Mouse (Mus musculus) hindbrain, embryonic 10.5 days (tissue): ENCODE data around the gene Stim1. TPM values are rescaled to one million over a fixed set of nuclear protein-coding genes. Genes with fewer than 3 reads are reported as not detected.
"Not testable (repeated sequence)": the region's sequence is repeated elsewhere in the genome, so short reads cannot be mapped to it uniquely, and the experiment has no call there.

Source experiments
- DNase-seq: peaks from one replicate; pipeline ENCODE4 v3.0.0-alpha.2; 2017; ENCODE audit warnings: low spot score
- H3K27ac ChIP-seq: fragments of 300-500 bp; sonication (generic); 2 replicates; pipeline ENCODE4 v1.5.1; 2016; ENCODE audit warnings: mild to moderate bottlenecking, moderate library complexity
- H3K27me3 ChIP-seq: fragments of 300-500 bp; sonication (generic); 2 replicates; pipeline ENCODE4 v1.6.1; 2016; ENCODE audit warnings: mild to moderate bottlenecking; ENCODE audit not compliant: poor library complexity, insufficient read depth, severe bottlenecking
- H3K36me3 ChIP-seq: fragments of 300-500 bp; sonication (generic); 2 replicates; pipeline ENCODE4 v1.6.1; 2016; ENCODE audit warnings: mild to moderate bottlenecking, moderate library complexity
- H3K4me1 ChIP-seq: fragments of 300-500 bp; sonication (generic); replicated peaks from 2 replicates; pipeline ENCODE4 v1.6.1; 2016; ENCODE audit warnings: mild to moderate bottlenecking
- H3K4me3 ChIP-seq: fragments of 300-500 bp; sonication (generic); 2 replicates; pipeline ENCODE4 v1.5.1; 2016; ENCODE audit warnings: mild to moderate bottlenecking, moderate library complexity
- H3K9me3 ChIP-seq: fragments of 300-500 bp; sonication (generic); 2 replicates; pipeline ENCODE4 v1.6.1; 2016; ENCODE audit warnings: mild to moderate bottlenecking, moderate library complexity
- WGBS: fragments of 180-500 bp; shearing (Covaris S2); methylation state at CpG from one replicate; pipeline ENCODE4 v1.1.7; 2016; 5-methylcytosine and 5-hydroxymethylcytosine counted together
- polyA plus RNA-seq: library from polyadenylated mRNA; unstranded; fragments of >200 nt; fragmentation: Nextera tagmentation; extraction: Ambion mirVana; gene quantifications from 2 replicates; pipeline ENCODE4 v1.2.1, GENCODE M21; 2016

Stim1 gene
- polyA plus RNA-seq, 1 experiment from 2014 or later, result 8.9 TPM

DNA sequence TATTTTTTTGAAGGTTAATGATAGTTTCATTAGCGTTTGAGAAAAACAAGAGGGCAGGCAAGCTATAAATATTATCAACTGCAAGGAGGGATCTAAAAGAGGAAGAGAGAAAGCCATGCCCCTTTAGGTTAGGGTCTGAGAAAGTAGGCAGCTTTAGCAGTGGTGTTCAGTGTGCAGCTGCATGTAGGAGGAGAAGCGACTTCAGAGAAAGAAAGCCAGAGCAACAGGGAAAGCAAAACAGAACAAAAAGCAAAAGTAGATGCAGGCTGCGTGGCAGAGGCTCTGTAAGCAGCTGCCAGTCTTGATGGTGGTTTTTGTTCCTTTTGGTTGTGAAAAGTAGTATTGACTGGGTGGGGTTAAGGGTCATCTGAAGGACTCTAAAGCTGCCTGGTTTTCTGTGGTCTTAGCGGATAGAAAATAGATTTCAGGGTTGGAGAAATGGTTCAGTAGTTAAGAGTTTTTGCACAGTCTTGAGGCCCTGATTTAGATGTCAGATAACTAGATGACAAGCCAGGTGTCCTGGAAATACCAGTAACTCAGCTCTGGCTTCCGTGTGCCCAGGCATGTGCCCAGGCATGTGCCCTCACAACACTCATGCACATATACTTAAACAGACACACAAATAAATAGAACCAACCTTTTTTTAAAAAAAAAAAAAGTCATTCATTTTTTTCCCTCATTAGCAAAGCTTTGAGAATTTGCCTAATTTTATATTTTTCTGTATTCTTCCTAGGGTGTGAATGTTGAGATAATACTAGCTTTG lies 191.2 kb downstream of the Stim1 start:
- 77% methylated on average over 5 of the region's 5 CpGs for WGBS
- no peaks in the 10 kb centered on the region for H3K9me3 ChIP-seq
- H3K36me3 ChIP-seq, result peaks cover 99% of the 10 kb centered on the region
- H3K27ac ChIP-seq, result no peak overlapping the region
- no peak for DNase-seq
- no peaks in the 10 kb centered on the region for H3K27me3 ChIP-seq
- no peak overlapping the region for H3K4me3 ChIP-seq
- H3K4me1 ChIP-seq, result no peaks in the 10 kb centered on the region

DNA sequence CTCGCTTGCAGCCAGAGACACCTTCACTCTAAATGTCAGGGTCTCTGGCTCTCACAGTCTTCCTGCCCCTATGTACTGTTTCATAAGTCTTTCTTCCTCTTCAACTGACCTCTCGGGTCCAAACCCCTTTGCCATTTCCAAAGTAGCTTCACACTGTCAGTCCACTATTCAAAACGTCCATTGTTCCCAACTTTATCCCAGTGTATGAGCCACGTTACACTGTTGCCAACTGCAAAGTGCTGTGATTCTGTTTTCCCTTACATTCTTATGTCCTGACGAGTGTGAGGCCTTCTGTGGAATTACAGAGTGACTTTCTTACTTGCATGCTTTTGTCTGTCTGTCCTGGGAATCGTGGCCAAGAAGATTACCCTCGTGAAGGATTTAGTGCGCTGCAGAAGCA lies 200.0 kb downstream of the Stim1 start:
- DNase-seq, result no peak
- H3K9me3 ChIP-seq, result no peaks in the 10 kb centered on the region
- no peak overlapping the region for H3K4me3 ChIP-seq
- no peaks in the 10 kb centered on the region for H3K27me3 ChIP-seq
- H3K27ac ChIP-seq, result no peak overlapping the region
- no peaks in the 10 kb centered on the region for H3K4me1 ChIP-seq
- WGBS, result 91% methylated on average over 8 of the region's 8 CpGs
- peaks cover 87% of the 10 kb centered on the region for H3K36me3 ChIP-seq

DNA sequence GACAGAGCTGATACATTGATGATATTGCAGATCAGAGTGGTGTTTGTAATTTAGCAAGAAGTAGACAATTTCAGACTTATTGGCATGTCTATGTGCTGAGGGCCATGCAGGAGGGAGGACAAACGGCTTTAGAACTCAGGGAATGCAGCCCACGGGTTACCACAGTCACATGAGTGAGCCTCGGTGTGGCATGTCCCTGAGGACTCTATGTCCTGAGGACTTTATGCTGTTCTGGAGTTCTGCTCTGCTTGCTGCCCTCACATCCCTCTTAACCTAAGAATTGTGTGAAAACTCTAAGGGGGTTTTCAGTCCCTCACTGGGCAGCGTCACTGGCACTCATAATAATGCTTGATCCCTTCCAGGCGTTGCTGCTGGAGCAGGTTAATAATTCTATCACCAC lies 205.1 kb downstream of the Stim1 start:
- Histone ChIP-seq H3K4me3 (no peak overlapping the region), H3K27me3 (no peaks in the 10 kb centered on the region), H3K9me3 (no peaks in the 10 kb centered on the region), H3K36me3 (peaks cover 46% of the 10 kb centered on the region), H3K27ac (no peak overlapping the region), H3K4me1 (no peaks in the 10 kb centered on the region)
- DNase-seq, result no peak
- WGBS, result 76% methylated on average over 5 of the region's 5 CpGs

DNA sequence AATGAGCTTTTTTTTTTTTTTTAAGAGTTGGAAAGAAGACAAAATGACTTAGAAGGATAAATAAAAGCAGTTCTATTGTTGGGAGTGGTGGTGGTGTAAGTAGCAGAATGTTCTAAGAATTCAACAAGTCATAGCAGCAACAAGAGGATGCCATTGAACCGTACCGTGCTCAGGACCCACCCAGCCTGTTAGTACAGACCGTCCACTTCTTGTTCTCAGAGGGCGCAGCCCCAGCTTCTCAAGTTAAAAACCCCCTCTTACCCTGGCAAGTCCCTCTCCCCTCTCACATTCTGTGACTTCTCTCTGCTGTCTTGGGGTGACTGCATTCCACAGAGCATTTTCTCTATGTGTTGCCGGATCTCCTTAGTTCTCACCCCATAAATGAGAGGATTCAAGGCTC lies 209.0 kb downstream of the Stim1 start:
- H3K9me3 ChIP-seq, result no peaks in the 10 kb centered on the region
- no peak overlapping the region for H3K27ac ChIP-seq
- no peaks in the 10 kb centered on the region for H3K4me1 ChIP-seq
- H3K27me3 ChIP-seq, result no peaks in the 10 kb centered on the region
- 92% methylated on average over 5 of the region's 5 CpGs for WGBS
- H3K36me3 ChIP-seq, result peaks cover 9% of the 10 kb centered on the region
- H3K4me3 ChIP-seq, result no peak overlapping the region
- DNase-seq, result no peak

DNA sequence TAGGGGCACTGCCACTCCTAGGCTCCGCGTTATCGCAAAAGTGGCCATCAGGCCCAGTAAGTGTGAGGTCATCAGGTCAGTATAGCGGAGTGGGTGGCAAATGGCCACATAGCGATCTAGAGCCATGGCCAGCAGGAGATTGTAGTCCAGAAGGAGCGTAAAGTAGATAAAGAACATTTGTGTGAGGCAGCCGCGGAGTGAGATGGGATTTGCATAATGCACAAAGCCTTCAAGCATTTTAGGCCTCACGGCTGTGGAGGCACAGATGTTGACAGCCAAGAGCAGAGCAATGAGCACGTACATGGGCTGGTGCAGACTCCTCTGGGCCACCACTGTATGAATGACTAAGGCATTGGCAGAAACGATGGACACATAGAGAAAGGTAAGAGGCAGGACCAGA lies 209.8 kb downstream of the Stim1 start:
- no peak for DNase-seq
- H3K27me3 ChIP-seq, result no peaks in the 10 kb centered on the region
- no peak overlapping the region for H3K4me3 ChIP-seq
- H3K36me3 ChIP-seq, result peaks cover 9% of the 10 kb centered on the region
- WGBS, result 77% methylated on average over 11 of the region's 11 CpGs
- H3K4me1 ChIP-seq, result no peaks in the 10 kb centered on the region
- H3K27ac ChIP-seq, result no peak overlapping the region
- H3K9me3 ChIP-seq, result no peaks in the 10 kb centered on the region

DNA sequence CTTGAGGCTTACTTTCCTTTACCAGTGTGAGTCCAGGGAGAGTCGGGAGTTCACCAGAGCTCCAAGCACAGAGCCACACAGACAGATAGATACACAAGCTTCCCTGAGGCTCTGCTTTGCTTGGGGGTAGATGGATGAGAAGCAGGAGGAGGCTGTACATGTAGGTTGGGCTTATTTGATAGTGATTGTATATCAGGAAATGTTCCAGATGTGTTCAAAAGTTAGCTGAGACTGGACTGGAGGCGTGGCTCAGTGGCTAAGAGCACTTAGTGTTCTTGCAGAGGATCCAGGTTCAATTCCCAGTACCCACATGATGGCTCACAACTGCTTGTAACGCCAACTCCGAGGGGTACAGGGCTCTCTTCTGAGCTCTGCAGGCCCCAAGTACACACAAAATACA lies 210.8 kb downstream of the Stim1 start:
- no peaks in the 10 kb centered on the region for H3K27me3 ChIP-seq
- no peak overlapping the region for H3K27ac ChIP-seq
- DNase-seq, result no peak
- H3K9me3 ChIP-seq, result no peaks in the 10 kb centered on the region
- H3K4me3 ChIP-seq, result no peak overlapping the region
- H3K36me3 ChIP-seq, result peaks cover 9% of the 10 kb centered on the region
- H3K4me1 ChIP-seq, result no peaks in the 10 kb centered on the region
- 90% methylated on average over 4 of the region's 4 CpGs for WGBS

DNA sequence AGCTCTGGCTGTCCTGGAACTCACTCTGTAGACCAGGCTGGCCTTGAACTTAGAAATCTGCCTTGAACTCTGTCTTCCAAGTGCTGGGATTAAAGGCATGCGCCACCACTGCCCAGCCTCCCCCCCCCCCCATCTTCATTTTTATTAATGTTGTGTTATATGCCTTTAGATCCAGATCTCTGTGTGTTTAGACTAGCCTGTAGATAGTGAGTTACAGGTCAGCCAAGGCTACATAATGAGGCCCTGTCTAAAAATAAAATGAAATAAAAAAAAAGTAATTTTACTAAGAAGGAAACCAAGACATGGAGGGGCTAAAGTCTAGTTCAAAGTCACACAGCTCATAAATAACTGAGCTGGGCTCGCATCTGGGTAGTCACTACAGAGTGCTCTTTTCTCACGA lies 211.3 kb downstream of the Stim1 start:
- Histone ChIP-seq H3K36me3 (peaks cover 9% of the 10 kb centered on the region), H3K9me3 (no peaks in the 10 kb centered on the region), H3K4me3 (no peak overlapping the region), H3K4me1 (no peaks in the 10 kb centered on the region), H3K27me3 (no peaks in the 10 kb centered on the region), H3K27ac (no peak overlapping the region)
- 88% methylated on average over 3 of the region's 3 CpGs for WGBS
- DNase-seq, result no peak

DNA sequence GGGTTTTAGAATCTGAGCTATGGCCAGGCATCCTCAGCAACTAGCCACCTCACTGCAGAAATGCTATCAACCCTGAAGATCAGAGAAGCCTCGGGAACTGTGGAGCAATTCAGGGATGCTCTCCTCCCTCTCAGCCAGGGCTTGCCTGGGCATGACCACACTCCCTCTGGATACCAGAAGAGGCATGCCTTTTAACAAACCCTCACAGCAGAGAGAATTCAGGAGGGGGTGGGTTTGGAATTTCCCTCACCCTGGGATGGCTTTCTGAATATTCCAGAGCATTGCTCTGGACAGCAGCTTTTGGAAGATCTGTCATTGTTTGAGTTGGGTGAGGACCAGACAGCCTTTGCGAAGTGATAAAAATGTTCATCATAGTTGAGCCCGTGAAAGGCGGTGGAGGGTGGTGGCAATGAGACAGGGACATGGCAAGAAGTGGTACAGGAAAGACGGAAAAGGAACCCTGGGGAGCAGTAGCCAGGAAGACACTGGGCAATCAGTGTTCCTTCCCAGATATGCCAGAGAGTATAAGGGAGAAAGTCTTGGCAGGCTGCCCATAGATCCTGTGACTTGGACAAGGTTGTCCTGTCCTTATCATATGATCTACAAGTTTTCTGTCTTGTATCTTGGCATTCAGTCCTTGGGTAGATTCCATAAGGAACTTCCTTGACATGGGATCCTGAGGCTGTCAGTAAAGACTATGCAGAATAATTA lies 211.9 kb downstream of the Stim1 start:
- peaks cover 9% of the 10 kb centered on the region for H3K36me3 ChIP-seq
- no peaks in the 10 kb centered on the region for H3K9me3 ChIP-seq
- no peak overlapping the region for H3K4me3 ChIP-seq
- H3K27ac ChIP-seq, result no peak overlapping the region
- no peak for DNase-seq
- H3K27me3 ChIP-seq, result no peaks in the 10 kb centered on the region
- no peaks in the 10 kb centered on the region for H3K4me1 ChIP-seq
- WGBS, result 76% methylated on average over 5 of the region's 5 CpGs

DNA sequence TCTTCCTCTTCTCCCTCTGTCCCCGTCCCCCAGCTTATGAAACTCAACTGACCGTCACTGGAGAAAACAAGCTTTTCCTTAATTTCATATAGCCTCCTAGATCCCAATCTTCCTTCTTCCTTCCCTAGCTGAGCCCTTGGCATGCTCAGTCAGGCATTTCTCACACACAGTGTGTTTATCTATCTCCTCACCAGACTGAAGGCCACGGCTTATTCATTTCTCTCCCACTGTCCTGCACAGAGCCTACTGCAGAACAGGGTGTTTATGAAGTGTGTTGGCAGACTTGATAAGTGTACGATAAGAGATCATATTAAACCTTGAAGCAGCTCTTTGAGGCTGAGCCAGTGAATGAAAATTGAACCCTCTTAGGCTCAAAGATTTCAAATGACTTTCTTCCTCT lies 213.2 kb downstream of the Stim1 start:
- Histone ChIP-seq H3K4me3 (no peak overlapping the region), H3K9me3 (no peaks in the 10 kb centered on the region), H3K27ac (no peak overlapping the region), H3K4me1 (no peaks in the 10 kb centered on the region), H3K27me3 (no peaks in the 10 kb centered on the region), H3K36me3 (peaks cover 9% of the 10 kb centered on the region)
- DNase-seq, result no peak
- 90% methylated on average over 4 of the region's 4 CpGs for WGBS

DNA sequence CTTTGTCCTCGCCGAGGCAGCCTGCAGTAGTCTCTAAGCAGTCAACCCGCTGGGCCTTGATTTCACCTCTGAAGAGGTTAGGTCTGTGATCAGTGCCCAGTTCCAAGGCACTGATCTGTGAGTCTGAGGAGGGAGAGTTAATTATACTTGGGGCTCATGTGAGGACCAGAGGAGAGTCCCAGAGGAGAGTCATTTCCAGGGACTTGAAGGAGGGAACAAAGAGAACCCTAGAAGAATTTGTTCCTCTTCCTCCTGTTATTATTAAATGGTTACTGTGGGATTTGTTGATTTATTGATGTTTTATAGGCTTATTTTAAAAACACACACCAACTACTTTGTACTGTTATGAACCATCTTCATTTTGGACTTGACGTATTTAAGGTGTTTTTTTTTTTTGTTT lies 214.0 kb downstream of the Stim1 start, which contains the start of gene Olfr543:
Olfr543 (minus strand) TSS at position 101 of the 400 bp plus-strand sequence.
- Histone ChIP-seq H3K36me3 (peaks cover 9% of the 10 kb centered on the region), H3K9me3 (no peaks in the 10 kb centered on the region), H3K4me3 (no peak within 1 kb of the TSS), H3K27ac (no peak within 1 kb of the TSS), H3K27me3 (no peaks in the 10 kb centered on the region), H3K4me1 (no peaks in the 10 kb centered on the region)
- DNase-seq, result no peak
- 97% methylated on average over 4 of the region's 4 CpGs for WGBS

DNA sequence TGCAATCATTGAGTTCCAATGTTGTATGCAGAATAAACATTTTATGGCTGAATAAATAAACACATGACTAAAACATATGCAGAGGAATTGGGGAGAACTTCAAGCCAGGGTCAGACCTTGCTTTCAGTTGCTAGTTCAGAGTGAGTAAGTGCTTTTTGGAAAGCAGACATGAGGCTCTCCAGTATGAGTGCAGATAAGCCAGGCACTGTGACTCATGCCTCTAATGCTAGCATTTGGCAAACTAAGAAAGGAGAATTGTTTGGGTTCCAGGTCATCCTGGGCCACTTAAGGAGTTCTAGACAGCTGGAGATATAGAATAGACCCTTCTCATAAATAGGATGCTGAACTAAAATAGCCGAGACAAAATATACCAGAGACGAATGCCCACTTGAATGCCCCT lies 216.1 kb downstream of the Stim1 start:
- no peaks in the 10 kb centered on the region for H3K9me3 ChIP-seq
- H3K27me3 ChIP-seq, result no peaks in the 10 kb centered on the region
- H3K4me3 ChIP-seq, result no peak overlapping the region
- no peaks in the 10 kb centered on the region for H3K36me3 ChIP-seq
- no peaks in the 10 kb centered on the region for H3K4me1 ChIP-seq
- WGBS, result 94% methylated on average over 2 of the region's 2 CpGs
- DNase-seq, result no peak
- H3K27ac ChIP-seq, result no peak overlapping the region

DNA sequence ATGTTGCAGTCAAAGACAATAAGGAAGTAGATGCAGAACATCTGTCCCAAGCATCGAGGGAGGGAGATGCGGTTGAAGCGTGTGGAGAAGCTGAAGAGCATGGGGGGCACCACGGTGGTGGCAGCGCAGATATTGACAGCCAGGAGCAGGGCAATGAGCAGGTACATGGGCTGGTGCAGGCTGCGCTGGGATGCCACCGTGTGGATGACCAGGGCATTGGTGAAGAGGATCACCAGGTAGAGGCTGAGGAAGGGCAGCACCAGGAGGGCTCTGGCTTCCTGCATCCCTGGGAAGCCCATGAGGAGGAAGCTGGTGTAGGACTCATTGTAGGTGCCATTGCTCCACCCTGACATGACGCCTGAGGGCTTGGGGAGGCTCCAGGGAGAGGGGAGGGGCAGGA lies 217.2 kb downstream of the Stim1 start:
- not testable (repeated sequence) for H3K9me3 ChIP-seq, H3K27me3 ChIP-seq, H3K4me3 ChIP-seq, H3K36me3 ChIP-seq, H3K4me1 ChIP-seq, H3K27ac ChIP-seq, DNase-seq
- 69% methylated on average over 8 of the region's 8 CpGs for WGBS

DNA sequence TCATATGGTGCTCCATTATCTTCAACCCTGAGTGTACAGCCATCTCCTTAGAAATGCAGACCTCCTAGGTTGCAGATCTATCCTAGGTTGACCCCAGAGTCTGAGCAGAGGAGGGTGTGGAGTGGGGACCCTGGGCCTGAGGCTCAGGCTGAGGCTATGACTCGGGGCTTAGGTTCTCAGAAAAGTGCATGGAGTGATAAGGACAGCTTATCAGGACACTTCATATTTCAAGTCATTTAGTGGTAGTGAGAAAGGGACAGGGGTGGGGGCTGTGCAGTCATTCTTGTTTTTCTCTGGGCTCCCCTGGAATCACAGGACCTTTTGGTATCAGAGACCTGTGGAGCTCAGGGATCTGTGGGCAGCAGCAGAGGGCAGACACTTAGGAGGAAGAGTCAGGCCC lies 218.5 kb downstream of the Stim1 start:
- 85% methylated on average over 1 of the region's 1 CpGs for whole genome bisulfite sequencing
- no peaks in the 10 kb centered on the region for H3K4me1 ChIP-seq

More for the DNA sequence above, 218.5 kb downstream of the Stim1 start:
- no peak for DNase-seq
- H3K4me3 ChIP-seq, result no peak overlapping the region
- H3K36me3 ChIP-seq, result no peaks in the 10 kb centered on the region
- H3K27me3 ChIP-seq, result no peaks in the 10 kb centered on the region
- H3K9me3 ChIP-seq, result no peaks in the 10 kb centered on the region
- H3K27ac ChIP-seq, result no peak overlapping the region
